Mouse (Mus musculus) brain, embryonic 18.5 days (tissue): ENCODE data around the gene Pcsk4.

ENCODE experiments used
- DNase-seq: peaks from one replicate; pipeline ENCODE4 v3.0.0-alpha.2; 2012; ENCODE audit warnings: low read depth, low spot score

Pcsk4 gene

DNA sequence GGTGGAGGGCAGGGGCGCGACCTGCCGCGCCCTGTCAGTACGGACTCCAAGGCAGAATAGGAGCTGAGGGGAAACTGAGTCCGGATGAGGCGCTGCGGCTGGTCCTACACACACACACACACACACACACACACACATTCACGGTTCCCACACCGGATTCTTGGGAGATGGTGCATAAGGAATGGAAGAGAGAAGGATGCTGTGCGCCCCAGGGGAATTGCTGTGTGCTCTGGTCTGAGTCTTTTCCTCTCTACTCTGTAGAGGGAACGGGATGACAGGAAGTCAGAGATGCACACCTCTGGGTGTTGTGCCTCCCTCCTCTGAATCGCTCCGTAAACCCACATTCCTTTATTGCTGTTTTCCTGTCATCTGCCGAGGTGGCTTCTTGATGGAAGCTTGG is 30.0 kb downstream of the Pcsk4 start:
- no peak for DNase-seq

DNA sequence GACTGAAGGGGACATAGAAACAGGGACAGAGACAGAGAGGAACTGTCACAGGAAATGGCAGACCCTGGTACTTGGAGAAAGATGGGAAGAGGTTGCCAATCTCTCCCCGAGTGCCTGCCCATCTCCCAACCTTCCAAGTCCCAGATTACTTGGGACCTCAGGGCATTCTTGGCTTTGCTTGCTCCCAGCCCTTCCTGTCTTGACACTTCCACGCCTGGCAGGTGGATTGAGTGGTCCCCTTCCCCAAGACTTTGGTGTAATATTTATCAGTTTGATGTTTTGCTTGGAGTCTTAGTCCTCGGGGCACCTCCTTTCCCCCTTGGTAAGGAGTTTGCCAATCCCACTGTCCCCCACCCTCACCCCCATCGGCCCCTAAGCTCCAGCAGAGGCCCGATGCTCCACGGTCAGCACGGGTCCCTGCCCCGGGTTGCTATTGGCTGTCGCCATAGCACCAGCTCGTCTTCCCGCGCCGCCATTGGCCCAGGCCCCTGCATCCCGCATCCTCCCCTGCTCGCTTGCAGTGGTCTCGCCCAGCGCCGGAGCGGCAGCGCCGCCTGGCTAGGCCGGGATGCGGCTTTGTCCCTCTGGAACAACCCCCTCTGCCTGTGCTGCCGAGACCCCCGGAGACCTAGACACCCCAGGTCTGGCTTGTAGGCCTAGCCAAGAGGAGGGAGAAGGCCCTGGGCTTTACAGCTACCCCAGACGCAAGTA is 30.6 kb downstream of the Pcsk4 start:
- DNase-seq: peak; percentile 87

GRCm38 (mm10) chr10:80297526-80298133 is 31.7 kb downstream of the Pcsk4 start:
- DNase-seq: no peak

GRCm38 (mm10) chr10:80296824-80297223 is 32.5 kb downstream of the Pcsk4 start:
- DNase-seq: no peak

DNA sequence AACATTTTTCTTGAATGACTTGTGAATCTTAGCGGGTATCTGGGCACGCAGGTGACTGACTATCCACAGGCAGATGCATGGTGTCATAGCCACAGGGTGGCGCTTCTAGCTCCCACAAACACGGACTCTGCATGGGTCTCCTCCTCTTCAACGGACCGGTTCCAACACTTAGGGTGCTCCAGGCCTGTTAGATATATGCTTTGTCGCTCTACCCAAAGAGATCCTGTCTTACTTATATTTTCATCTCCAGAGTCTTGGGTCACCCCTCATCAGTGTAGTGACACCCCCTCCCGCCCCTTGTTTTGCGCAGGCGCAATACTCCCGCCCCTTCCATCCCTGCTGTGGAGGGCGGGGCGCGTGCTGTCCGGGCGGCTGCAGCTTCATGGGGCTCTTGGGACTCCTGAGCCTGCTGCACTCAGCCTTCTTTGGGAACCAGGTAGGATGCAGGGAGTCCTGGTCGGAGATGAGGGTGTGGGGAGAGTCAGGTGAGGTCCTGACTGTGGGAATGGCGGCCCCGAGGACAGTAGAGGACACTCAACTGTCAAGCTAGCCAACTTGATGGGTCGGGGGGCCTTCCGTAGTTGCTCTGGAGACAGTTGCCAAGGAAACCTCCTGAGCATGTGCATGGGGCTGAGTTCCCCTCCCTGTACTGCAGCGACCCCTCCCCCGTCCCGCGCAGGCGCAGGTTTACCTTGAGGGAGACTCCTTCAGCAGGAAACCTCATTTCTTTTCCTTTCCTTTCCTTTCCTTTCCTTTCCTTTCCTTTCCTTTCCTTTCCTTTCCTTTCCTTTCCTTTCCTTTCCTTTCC is 33.5 kb downstream of the Pcsk4 start, which contains the start of gene Apc2:
Apc2 (plus strand) TSS at position 360 of the 808 bp plus-strand sequence.
- peak; percentile 85 for DNase-seq

GRCm38 (mm10) chr10:80294788-80295303 is 34.5 kb downstream of the Pcsk4 start:
- no peak for DNase-seq

DNA sequence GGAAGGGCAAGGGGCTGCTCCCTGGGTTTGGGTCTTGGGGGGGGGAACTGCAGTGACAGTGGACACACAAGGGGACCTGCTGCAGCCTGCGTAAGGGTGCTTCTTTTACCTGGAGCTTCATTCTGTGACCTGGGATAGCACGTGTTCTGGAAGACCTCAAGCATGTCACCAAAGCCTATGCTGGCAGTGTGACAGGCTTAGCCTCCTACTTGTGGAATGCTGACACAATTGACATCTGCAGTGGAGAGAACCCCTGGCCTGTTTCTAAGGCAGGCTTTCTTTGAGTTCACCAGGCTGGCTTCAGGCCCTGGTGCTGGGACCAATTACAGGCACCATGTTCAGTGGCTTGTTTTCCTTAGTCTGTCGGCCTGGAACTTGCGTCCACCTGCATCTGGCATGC is 35.0 kb downstream of the Pcsk4 start:
- DNase-seq: no peak

GRCm38 (mm10) chr10:80293325-80293724 is 36.0 kb downstream of the Pcsk4 start:
- no peak for DNase-seq

GRCm38 (mm10) chr10:80292251-80293146 is 36.8 kb downstream of the Pcsk4 start, which contains the start of gene Rps15:
Gene Rps15 (plus strand): TSS chr10:80292453.
- peak; percentile 90 for DNase-seq

GRCm38 (mm10) chr10:80288657-80289056 is 40.6 kb downstream of the Pcsk4 start:
- DNase-seq: no peak

DNA sequence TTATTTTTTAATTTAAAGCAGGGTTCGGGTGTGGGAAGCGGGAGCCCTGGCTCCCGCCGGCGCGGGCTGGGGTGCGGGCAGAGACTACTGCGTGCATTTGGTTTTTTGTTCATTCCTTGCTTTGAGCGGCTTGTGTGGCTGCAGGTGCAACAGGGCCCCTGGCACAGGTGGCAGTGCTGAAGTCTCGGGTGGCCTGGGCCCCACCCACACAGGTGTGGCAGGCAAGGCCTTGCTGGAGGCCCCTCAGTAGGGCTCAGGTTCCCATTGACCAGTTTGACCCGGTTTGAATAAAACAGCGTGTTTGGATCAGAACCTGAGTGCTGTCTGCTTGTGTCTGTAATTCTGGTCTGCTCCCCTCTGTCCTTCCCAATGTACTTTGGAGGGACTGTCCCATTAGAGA is 41.2 kb downstream of the Pcsk4 start:
- no peak for DNase-seq

DNA sequence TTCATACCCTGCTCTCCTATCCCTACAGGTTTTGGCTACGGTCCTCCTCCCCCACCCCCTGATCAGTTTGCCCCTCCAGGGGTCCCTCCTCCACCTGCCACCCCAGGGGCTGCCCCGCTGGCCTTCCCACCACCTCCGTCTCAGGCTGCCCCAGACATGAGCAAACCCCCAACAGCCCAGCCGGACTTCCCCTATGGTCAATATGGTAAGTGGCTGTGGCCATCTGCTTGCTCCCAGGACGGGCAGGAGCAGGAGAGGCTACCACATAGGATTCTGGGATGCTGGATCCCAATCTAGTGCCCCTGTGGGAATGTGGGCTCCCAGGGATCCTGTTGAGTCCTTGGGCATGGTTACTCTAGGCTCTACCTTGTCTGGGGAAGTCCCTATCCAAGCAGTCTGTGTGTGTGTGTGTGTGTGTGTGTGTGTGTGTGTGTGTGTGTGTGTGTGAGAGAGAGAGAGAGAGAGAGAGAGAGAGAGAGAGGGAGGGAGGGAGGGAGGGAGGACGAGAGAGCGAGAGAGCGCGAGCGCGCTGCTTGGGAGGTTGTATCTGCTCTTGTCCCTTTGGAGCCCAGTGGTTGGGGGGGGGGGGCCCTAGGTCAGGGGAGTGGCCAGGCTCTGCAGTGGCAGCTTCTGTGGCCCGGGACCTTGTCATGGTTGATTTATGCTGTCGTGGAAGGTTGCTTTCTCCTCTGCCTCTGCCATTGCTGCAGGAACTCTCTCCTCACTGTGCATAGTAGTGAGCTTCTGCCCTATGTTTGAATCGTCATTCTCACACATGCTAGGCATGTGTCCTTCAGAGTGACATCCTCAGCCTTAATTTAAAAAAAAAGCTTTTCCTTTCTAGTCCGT is 43.9 kb downstream of the Pcsk4 start:
- no peak for DNase-seq

- no peak for DNase-seq
These were observed 46.5 kb downstream of the Pcsk4 start for GRCm38 (mm10) chr10:80282481-80283441.

DNA sequence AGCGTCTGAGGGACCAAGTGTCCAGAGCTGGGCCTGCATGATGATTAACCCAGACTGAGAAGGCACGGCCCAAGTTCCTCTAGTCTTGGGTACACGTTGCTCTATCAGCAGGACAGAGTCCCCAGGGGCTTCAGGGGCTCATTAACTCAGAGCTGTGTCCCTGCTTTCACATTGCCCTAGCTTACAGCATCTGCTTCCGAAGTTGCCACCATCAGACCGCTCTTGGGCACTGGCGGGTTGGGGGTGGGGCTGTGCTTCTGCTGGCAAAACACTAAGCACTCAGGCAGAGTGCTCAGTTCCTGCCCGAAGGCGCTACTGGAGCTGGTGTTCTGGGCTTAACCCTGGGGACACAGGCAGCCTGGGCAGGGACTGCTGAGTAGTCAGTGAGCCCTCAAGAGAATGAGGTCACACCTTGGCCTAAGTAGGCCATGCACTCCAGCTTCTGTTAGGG is 47.4 kb downstream of the Pcsk4 start:
- DNase-seq: no peak

- DNase-seq: no peak
These were observed 48.0 kb downstream of the Pcsk4 start for GRCm38 (mm10) chr10:80281304-80281703.

GRCm38 (mm10) chr10:80279273-80279672 is 50.0 kb downstream of the Pcsk4 start:
- DNase-seq: no peak

GRCm38 (mm10) chr10:80278390-80278789 is 50.9 kb downstream of the Pcsk4 start:
- no peak for DNase-seq

- no peak for DNase-seq
These were observed 53.1 kb downstream of the Pcsk4 start for GRCm38 (mm10) chr10:80276238-80276637.

- no peak for DNase-seq
These were observed 55.5 kb downstream of the Pcsk4 start for GRCm38 (mm10) chr10:80273847-80274246.
